Mouse (Mus musculus) embryonic facial prominence, embryonic 15.5 days (tissue): ENCODE data around the gene Gm20388. TPM values are rescaled to one million over a fixed set of nuclear protein-coding genes. Genes with fewer than 3 reads are reported as not detected.

Source experiments
- ATAC-seq: fragments of 200-750 bp; cut with Nextera tagmentation; 2 replicates; pipeline ENCODE4 v1.8.0; 2017; ENCODE audit warnings: low read depth, moderate TSS enrichment; ENCODE audit not compliant: insufficient number of reproducible peaks, low FRiP score, low TSS enrichment
- H3K27ac ChIP-seq: fragments of 300-500 bp; sonication (generic); replicated peaks from 2 replicates; pipeline ENCODE4 v1.5.1; 2015; ENCODE audit warnings: mild to moderate bottlenecking, inconsistent platforms
- H3K27me3 ChIP-seq: fragments of 300-500 bp; sonication (generic); 2 replicates; pipeline ENCODE4 v1.6.1; 2015; ENCODE audit warnings: inconsistent platforms
- H3K36me3 ChIP-seq: fragments of 300-500 bp; sonication (generic); 2 replicates; pipeline ENCODE4 v1.6.1; 2015; ENCODE audit warnings: mild to moderate bottlenecking, inconsistent platforms
- H3K4me1 ChIP-seq: fragments of 300-500 bp; sonication (generic); 2 replicates; pipeline ENCODE4 v1.6.1; 2015; ENCODE audit warnings: inconsistent platforms
- H3K4me2 ChIP-seq: fragments of 300-500 bp; sonication (generic); replicated peaks from 2 replicates; pipeline ENCODE4 v1.6.1; 2015; ENCODE audit warnings: mild to moderate bottlenecking, inconsistent platforms
- H3K4me3 ChIP-seq: fragments of 300-500 bp; sonication (generic); replicated peaks from 2 replicates; pipeline ENCODE4 v1.5.1; 2015; ENCODE audit warnings: mild to moderate bottlenecking, inconsistent platforms
- H3K9ac ChIP-seq: fragments of 300-500 bp; sonication (generic); 2 replicates; pipeline ENCODE4 v1.6.1; 2015; ENCODE audit warnings: inconsistent platforms
- H3K9me3 ChIP-seq: fragments of 300-500 bp; sonication (generic); replicated peaks from 2 replicates; pipeline ENCODE4 v1.6.1; 2016; ENCODE audit warnings: inconsistent platforms
- WGBS: fragments of 180-500 bp; shearing (Covaris S2); methylation state at CpG from one replicate; pipeline ENCODE4 v1.1.7; 2015; 5-methylcytosine and 5-hydroxymethylcytosine counted together
- polyA plus RNA-seq: library from polyadenylated mRNA; unstranded; fragments of >200 nt; fragmentation: Nextera tagmentation; extraction: Ambion mirVana; gene quantifications from 2 replicates; pipeline ENCODE4 v1.2.1, GENCODE M21; 2015

The Gm20388 gene
- polyA plus RNA-seq, 1 experiment from 2014 or later, result 8.0 TPM

GRCm38 (mm10) chr8:120423576-120423975 lies 512.9 kb downstream of the Gm20388 start:
- WGBS, result 36% methylated on average over 7 of the region's 7 CpGs
- H3K4me3 ChIP-seq, result no peak overlapping the region
- H3K36me3 ChIP-seq, result no peaks in the 10 kb centered on the region
- H3K4me2 ChIP-seq, result no peak overlapping the region
- no peak overlapping the region for H3K9ac ChIP-seq
- no peaks in the 10 kb centered on the region for H3K27me3 ChIP-seq
- no peaks in the 10 kb centered on the region for H3K9me3 ChIP-seq
- no peak for ATAC-seq
- peak overlapping the region; percentile 84; the same call in 1 of the 2 replicates for H3K27ac ChIP-seq
- H3K4me1 ChIP-seq, result peaks cover 90% of the 10 kb centered on the region

- Histone ChIP-seq H3K9ac (no peak overlapping the region; the same call in 1 of the 2 replicates), H3K36me3 (no peaks in the 10 kb centered on the region), H3K4me1 (peaks cover 78% of the 10 kb centered on the region), H3K9me3 (no peaks in the 10 kb centered on the region), H3K4me2 (no peak overlapping the region; the same call in 1 of the 2 replicates), H3K27me3 (no peaks in the 10 kb centered on the region), H3K27ac (peak overlapping the region; percentile 84), H3K4me3 (no peak overlapping the region)
- 25% methylated on average over 4 of the region's 4 CpGs for WGBS
- ATAC-seq, result no peak; the same call in 1 of the 2 replicates
These were observed 514.2 kb downstream of the Gm20388 start for GRCm38 (mm10) chr8:120424829-120425198.

GRCm38 (mm10) chr8:120425199-120425941 lies 514.7 kb downstream of the Gm20388 start:
- 14% methylated on average over 8 of the region's 8 CpGs for WGBS
- Histone ChIP-seq H3K4me2 (peak overlapping the region; percentile 2; the same call in 1 of the 2 replicates), H3K4me1 (peaks cover 75% of the 10 kb centered on the region), H3K4me3 (no peak overlapping the region), H3K27me3 (no peaks in the 10 kb centered on the region), H3K9me3 (no peaks in the 10 kb centered on the region), H3K36me3 (no peaks in the 10 kb centered on the region), H3K9ac (no peak overlapping the region), H3K27ac (peak overlapping the region; percentile 84)
- ATAC-seq, result peak; percentile 70

- Histone ChIP-seq H3K4me3 (no peak overlapping the region), H3K27ac (peak overlapping the region; percentile 84), H3K9ac (no peak overlapping the region), H3K4me1 (peaks cover 69% of the 10 kb centered on the region), H3K4me2 (0 out of 2 replicates have a peak overlapping the region, but pooled peaks have one; percentile 2), H3K36me3 (no peaks in the 10 kb centered on the region), H3K9me3 (no peaks in the 10 kb centered on the region), H3K27me3 (no peaks in the 10 kb centered on the region)
- 25% methylated on average over 1 of the region's 1 CpGs for WGBS
- ATAC-seq, result no peak
These were observed 515.5 kb downstream of the Gm20388 start for GRCm38 (mm10) chr8:120426105-120426504.

- no peak for ATAC-seq
- 20% methylated on average over 20 of the region's 20 CpGs for WGBS
- H3K9me3 ChIP-seq, result no peaks in the 10 kb centered on the region
- no peaks in the 10 kb centered on the region for H3K36me3 ChIP-seq
- H3K27ac ChIP-seq, result peak overlapping the region; percentile 84
- no peak overlapping the region for H3K9ac ChIP-seq
- H3K4me3 ChIP-seq, result no peak overlapping the region
- no peaks in the 10 kb centered on the region for H3K27me3 ChIP-seq
- H3K4me2 ChIP-seq, result no peak overlapping the region
- peaks cover 62% of the 10 kb centered on the region for H3K4me1 ChIP-seq
These were observed 516.2 kb downstream of the Gm20388 start for GRCm38 (mm10) chr8:120426622-120427385.

- no peak overlapping the region for H3K9ac ChIP-seq
- no peak overlapping the region for H3K4me3 ChIP-seq
- no peak for ATAC-seq
- H3K4me2 ChIP-seq, result no peak overlapping the region
- peaks cover 58% of the 10 kb centered on the region for H3K4me1 ChIP-seq
- H3K27ac ChIP-seq, result no peak overlapping the region
- no peaks in the 10 kb centered on the region for H3K27me3 ChIP-seq
- H3K36me3 ChIP-seq, result no peaks in the 10 kb centered on the region
- 67% methylated on average over 5 of the region's 5 CpGs for WGBS
- no peaks in the 10 kb centered on the region for H3K9me3 ChIP-seq
These were observed 517.9 kb downstream of the Gm20388 start for GRCm38 (mm10) chr8:120428492-120428891.

- Histone ChIP-seq H3K36me3 (no peaks in the 10 kb centered on the region), H3K9me3 (no peaks in the 10 kb centered on the region), H3K4me1 (peaks cover 52% of the 10 kb centered on the region), H3K9ac (no peak overlapping the region), H3K4me2 (no peak overlapping the region), H3K4me3 (no peak overlapping the region), H3K27me3 (no peaks in the 10 kb centered on the region), H3K27ac (no peak overlapping the region)
- 100% methylated on average over 1 of the region's 1 CpGs for WGBS
- ATAC-seq, result no peak
These were observed 518.5 kb downstream of the Gm20388 start for GRCm38 (mm10) chr8:120429116-120429515.

GRCm38 (mm10) chr8:120431042-120431441 lies 520.4 kb downstream of the Gm20388 start:
- H3K9ac ChIP-seq, result no peak overlapping the region
- no peaks in the 10 kb centered on the region for H3K36me3 ChIP-seq
- H3K4me3 ChIP-seq, result no peak overlapping the region
- H3K27ac ChIP-seq, result no peak overlapping the region
- no peaks in the 10 kb centered on the region for H3K27me3 ChIP-seq
- H3K9me3 ChIP-seq, result no peaks in the 10 kb centered on the region
- H3K4me2 ChIP-seq, result no peak overlapping the region
- no peak for ATAC-seq
- 84% methylated on average over 12 of the region's 12 CpGs for WGBS
- peaks cover 42% of the 10 kb centered on the region for H3K4me1 ChIP-seq

GRCm38 (mm10) chr8:120432438-120432837 lies 521.8 kb downstream of the Gm20388 start:
- H3K27me3 ChIP-seq, result no peaks in the 10 kb centered on the region
- no peak overlapping the region for H3K4me2 ChIP-seq
- no peak for ATAC-seq
- WGBS, result 79% methylated on average over 7 of the region's 7 CpGs
- H3K4me1 ChIP-seq, result peaks cover 41% of the 10 kb centered on the region
- no peaks in the 10 kb centered on the region for H3K36me3 ChIP-seq
- no peak overlapping the region for H3K27ac ChIP-seq
- no peak overlapping the region for H3K9ac ChIP-seq
- no peak overlapping the region for H3K4me3 ChIP-seq
- H3K9me3 ChIP-seq, result no peaks in the 10 kb centered on the region

GRCm38 (mm10) chr8:120433143-120433542 lies 522.5 kb downstream of the Gm20388 start:
- H3K27me3 ChIP-seq, result no peaks in the 10 kb centered on the region
- H3K4me1 ChIP-seq, result peaks cover 41% of the 10 kb centered on the region

DNA sequence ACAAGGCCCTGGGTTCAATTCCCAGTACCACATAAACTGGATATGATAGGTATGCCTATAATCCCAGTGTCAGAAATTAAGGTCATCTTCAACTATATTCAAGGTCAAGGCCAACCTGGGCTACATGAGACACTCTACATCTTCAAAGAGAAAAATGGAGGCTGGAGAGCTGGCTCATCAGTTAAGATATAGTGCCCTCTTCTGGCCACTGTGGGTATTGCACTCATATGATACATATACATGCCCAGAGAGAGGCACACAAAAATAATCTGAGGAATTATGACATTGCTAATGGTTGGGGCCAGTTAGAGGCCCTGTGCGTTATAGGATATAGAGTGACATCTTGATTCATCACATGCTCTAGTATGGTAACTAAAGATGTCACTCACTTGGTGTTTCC lies 523.1 kb downstream of the Gm20388 start:
- Histone ChIP-seq H3K9ac (no peak overlapping the region), H3K4me3 (no peak overlapping the region)

More at GRCm38 (mm10) chr8:120433143-120433542, 522.5 kb downstream of the Gm20388 start:
- Histone ChIP-seq H3K27ac (no peak overlapping the region), H3K4me2 (no peak overlapping the region), H3K4me3 (no peak overlapping the region), H3K36me3 (no peaks in the 10 kb centered on the region), H3K9me3 (no peaks in the 10 kb centered on the region), H3K9ac (no peak overlapping the region)
- 61% methylated on average over 7 of the region's 7 CpGs for WGBS
- ATAC-seq, result no peak

More for the DNA sequence above, 523.1 kb downstream of the Gm20388 start:
- Histone ChIP-seq H3K9me3 (no peaks in the 10 kb centered on the region), H3K27ac (no peak overlapping the region), H3K27me3 (no peaks in the 10 kb centered on the region), H3K4me1 (peaks cover 45% of the 10 kb centered on the region), H3K36me3 (no peaks in the 10 kb centered on the region), H3K4me2 (no peak overlapping the region)
- WGBS, result 92% methylated on average over 1 of the region's 1 CpGs
- no peak for ATAC-seq
